Mouse (Mus musculus) liver, embryonic 13.5 days (tissue): ENCODE measurements around the gene Gprin2. TPM values are rescaled to one million over a fixed set of nuclear protein-coding genes. Genes with fewer than 3 reads are reported as not detected.

Source experiments
- ATAC-seq: fragments of 200-750 bp; cut with Nextera tagmentation; 2 replicates; pipeline ENCODE4 v1.8.0; 2017; ENCODE audit warnings: low read depth, mild to moderate bottlenecking, moderate number of reproducible peaks, moderate library complexity
- DNase-seq: peaks from one replicate; pipeline ENCODE4 v3.0.0; 2022
- H3K27ac ChIP-seq: fragments of 300-500 bp; sonication (generic); 2 replicates; pipeline ENCODE4 v1.5.1; 2015; ENCODE audit warnings: moderate library complexity, mild to moderate bottlenecking, inconsistent platforms
- H3K27me3 ChIP-seq: fragments of 300-500 bp; sonication (generic); 2 replicates; pipeline ENCODE4 v1.6.1; 2015; ENCODE audit warnings: mild to moderate bottlenecking, inconsistent platforms
- H3K36me3 ChIP-seq: fragments of 300-500 bp; sonication (generic); 2 replicates; pipeline ENCODE4 v1.6.1; 2015; ENCODE audit warnings: mild to moderate bottlenecking, inconsistent platforms
- H3K4me1 ChIP-seq: fragments of 300-500 bp; sonication (generic); replicated peaks from 2 replicates; pipeline ENCODE4 v1.6.1; 2015; ENCODE audit warnings: inconsistent platforms
- H3K4me2 ChIP-seq: fragments of 300-500 bp; sonication (generic); 2 replicates; pipeline ENCODE4 v1.6.1; 2015; ENCODE audit warnings: inconsistent platforms, mild to moderate bottlenecking, moderate library complexity
- H3K4me3 ChIP-seq: fragments of 300-500 bp; sonication (generic); replicated peaks from 2 replicates; pipeline ENCODE4 v1.5.1; 2015; ENCODE audit warnings: mild to moderate bottlenecking, inconsistent platforms
- H3K9ac ChIP-seq: fragments of 300-500 bp; sonication (generic); 2 replicates; pipeline ENCODE4 v1.6.1; 2015; ENCODE audit warnings: mild to moderate bottlenecking, inconsistent platforms
- H3K9me3 ChIP-seq: fragments of 300-500 bp; sonication (generic); replicated peaks from 2 replicates; pipeline ENCODE4 v1.6.1; 2016; ENCODE audit warnings: inconsistent platforms
- WGBS: fragments of 180-500 bp; shearing (Covaris S2); methylation state at CpG from one replicate; pipeline ENCODE4 v1.1.7; 2015; ENCODE audit not compliant: insufficient replicate concordance; 5-methylcytosine and 5-hydroxymethylcytosine counted together
- polyA plus RNA-seq: library from polyadenylated mRNA; unstranded; fragments of >200 nt; fragmentation: Nextera tagmentation; extraction: Ambion mirVana; gene quantifications from 2 replicates; pipeline ENCODE4 v1.2.1, GENCODE M21; 2015

Gprin2 gene
- polyA plus RNA-seq, 1 experiment from 2014 or later, result 0.06 TPM

DNA sequence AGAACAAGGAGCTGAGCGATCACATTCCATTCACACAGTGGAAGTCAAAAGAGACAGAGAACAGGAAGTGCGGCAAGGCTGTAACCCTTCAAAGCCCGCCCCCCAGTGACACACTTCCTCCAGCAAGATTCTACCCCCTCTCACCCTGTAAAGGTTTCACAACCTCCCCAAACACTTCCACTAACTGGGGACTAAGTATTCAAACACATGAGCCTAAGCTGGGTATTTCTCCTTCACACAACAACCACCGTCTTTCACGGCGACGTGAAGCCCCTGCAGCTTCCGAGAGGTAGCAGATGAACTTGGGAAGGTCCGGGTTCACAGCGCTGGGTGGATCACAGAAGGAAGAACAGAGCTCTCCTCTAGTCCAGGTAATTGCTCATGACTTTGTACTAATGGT, 58.5 kb downstream of the Gprin2 start:
- Histone ChIP-seq H3K36me3 (no peaks in the 10 kb centered on the region), H3K4me2 (no peak overlapping the region), H3K27ac (no peak overlapping the region), H3K4me3 (no peak overlapping the region), H3K4me1 (no peaks in the 10 kb centered on the region), H3K27me3 (no peaks in the 10 kb centered on the region), H3K9me3 (no peaks in the 10 kb centered on the region), H3K9ac (no peak overlapping the region)
- 83% methylated on average over 10 of the region's 10 CpGs for WGBS
- ATAC-seq, result no peak
- no peak for DNase-seq

DNA sequence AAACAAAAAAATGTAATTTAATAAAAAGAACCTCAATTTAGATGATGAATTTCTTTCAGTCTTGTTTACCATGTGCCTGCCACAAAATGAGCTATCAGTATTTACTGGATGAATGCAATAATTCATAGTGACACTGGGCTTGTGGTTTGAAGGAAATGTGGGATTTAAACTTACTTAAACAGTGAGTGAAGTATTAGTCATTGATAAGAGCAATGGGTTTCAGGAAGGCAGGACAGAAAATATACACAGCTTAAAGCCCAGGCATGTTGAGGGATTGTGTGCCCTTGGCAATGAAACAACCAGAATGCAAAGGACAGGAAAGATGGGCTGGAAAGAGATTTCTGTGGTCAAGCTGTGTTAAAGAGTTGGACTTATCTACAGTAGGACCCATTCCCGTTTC, 59.1 kb downstream of the Gprin2 start:
- H3K36me3 ChIP-seq, result no peaks in the 10 kb centered on the region
- ATAC-seq, result no peak
- DNase-seq, result no peak
- no peak overlapping the region for H3K4me3 ChIP-seq
- no peaks in the 10 kb centered on the region for H3K4me1 ChIP-seq
- no peaks in the 10 kb centered on the region for H3K9me3 ChIP-seq
- 37% methylated on average over 1 of the region's 1 CpGs for WGBS
- no peak overlapping the region for H3K27ac ChIP-seq
- no peak overlapping the region for H3K9ac ChIP-seq
- no peaks in the 10 kb centered on the region for H3K27me3 ChIP-seq
- H3K4me2 ChIP-seq, result no peak overlapping the region

DNA sequence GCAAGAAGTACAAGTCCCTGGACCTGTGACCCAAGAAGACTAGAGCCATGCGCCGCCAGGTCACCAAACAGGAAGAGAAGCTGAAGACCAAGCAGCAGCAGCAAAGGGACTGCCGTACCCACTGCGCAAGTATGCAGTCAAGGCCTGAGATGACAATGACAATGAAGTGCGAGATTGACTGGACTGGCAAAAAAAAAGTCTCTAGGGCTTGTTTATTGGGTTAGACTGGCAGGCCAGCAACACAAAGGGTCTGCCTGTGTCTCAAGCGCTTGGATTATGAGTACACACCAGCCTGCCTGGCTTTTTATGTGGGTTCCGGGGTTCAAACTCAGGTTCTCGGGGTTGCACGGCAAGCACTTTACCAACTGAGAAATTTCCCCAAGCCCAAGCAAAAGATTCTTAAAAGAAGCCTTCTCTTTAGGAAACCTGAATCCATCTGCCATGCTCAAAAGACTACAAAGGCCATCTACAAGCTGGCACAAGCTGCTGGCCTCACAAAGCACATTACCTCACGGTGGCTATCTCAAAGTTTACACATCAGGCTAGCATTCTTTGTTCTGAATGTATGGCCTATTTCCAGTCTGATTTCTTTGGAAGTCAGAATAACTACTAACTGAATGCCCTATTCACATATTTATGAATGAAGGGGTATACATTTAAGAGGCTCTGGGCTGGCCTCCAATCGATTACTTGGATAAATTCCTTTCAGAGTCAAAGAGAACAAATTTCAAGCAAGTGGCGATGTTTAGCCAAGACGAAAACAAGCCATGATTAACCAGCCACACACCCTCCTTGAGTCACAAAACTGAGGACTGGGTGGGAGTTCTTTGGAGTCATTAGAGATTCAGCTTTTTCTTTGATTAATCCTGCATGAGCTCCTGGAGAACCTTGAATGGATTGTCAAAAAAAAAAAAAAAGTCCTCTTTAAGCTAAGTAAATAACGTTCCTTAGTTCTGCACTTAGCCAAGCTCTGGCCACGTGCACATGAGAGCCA, 61.5 kb downstream of the Gprin2 start:
- DNase-seq (no peak), ATAC-seq (no peak)
- H3K4me2 ChIP-seq, result no peak overlapping the region
- no peaks in the 10 kb centered on the region for H3K9me3 ChIP-seq
- no peaks in the 10 kb centered on the region for H3K36me3 ChIP-seq
- no peak overlapping the region for H3K27ac ChIP-seq
- no peaks in the 10 kb centered on the region for H3K27me3 ChIP-seq
- no peak overlapping the region for H3K9ac ChIP-seq
- no peak overlapping the region for H3K4me3 ChIP-seq
- no peaks in the 10 kb centered on the region for H3K4me1 ChIP-seq
- 78% methylated on average over 15 of the region's 15 CpGs for WGBS

Other genes with a start within 250 kb of the Gprin2 start
- gene Rbp3, start 247.7 kb downstream of the Gprin2 start, polyA plus RNA-seq, result 0.06 and 0.10 TPM in 2 replicates
- gene Zfp488, start 222.9 kb downstream of the Gprin2 start, polyA plus RNA-seq, result not detected in 2 replicates
- not detected in 2 replicates for gene Gm30083, start 186.5 kb downstream of the Gprin2 start, polyA plus RNA-seq
- not detected in 2 replicates for gene Gm5460, start 184.9 kb downstream of the Gprin2 start, polyA plus RNA-seq
- not detected in 2 replicates for gene Antxrl, start 148.9 kb downstream of the Gprin2 start, polyA plus RNA-seq
- gene Anxa8, start 115.7 kb downstream of the Gprin2 start, polyA plus RNA-seq, result 0.08 and 0.10 TPM in 2 replicates
- gene A630023A22Rik, start 98.9 kb downstream of the Gprin2 start, polyA plus RNA-seq, result not detected in 2 replicates
- gene Npy4r, start 49.2 kb downstream of the Gprin2 start, polyA plus RNA-seq, result not detected in 2 replicates
- gene Syt15, start 17.9 kb upstream of the Gprin2 start, polyA plus RNA-seq, result 0.35 and 0.39 TPM in 2 replicates
- gene Shld2, start 108.8 kb upstream of the Gprin2 start, polyA plus RNA-seq, result 7.2 and 8.0 TPM in 2 replicates
- gene Glud1, start 109.1 kb upstream of the Gprin2 start, polyA plus RNA-seq, result 127 and 130 TPM in 2 replicates
- not detected in 2 replicates for gene Fam25c, start 153.8 kb upstream of the Gprin2 start, polyA plus RNA-seq
- 0.28 and 0.52 TPM in 2 replicates for gene Sncg, start 173.1 kb upstream of the Gprin2 start, polyA plus RNA-seq
- gene Mmrn2, start 173.8 kb upstream of the Gprin2 start, polyA plus RNA-seq, result 2.6 and 3.0 TPM in 2 replicates